Mouse (Mus musculus) layer of hippocampus, adult 18-20 months (tissue): Measurements from ENCODE around the gene Bcas3. TPM values are rescaled to one million over a fixed set of nuclear protein-coding genes. Genes with fewer than 3 reads are reported as not detected.

ENCODE experiments used
- DNase-seq, 2 experiments: peaks; one replicate each; pipeline ENCODE4 v3.0.0; 2022; ENCODE audit warnings: low spot score in 2 of 2
- total RNA-seq, 2 experiments: library from RNA; stranded (reverse); gene quantifications; 2 replicates each; pipeline ENCODE4 v1.2.3; 2021

Bcas3 gene
- total RNA-seq, 2 experiments from 2014 or later, result 70.0 to 78.5 TPM

DNA sequence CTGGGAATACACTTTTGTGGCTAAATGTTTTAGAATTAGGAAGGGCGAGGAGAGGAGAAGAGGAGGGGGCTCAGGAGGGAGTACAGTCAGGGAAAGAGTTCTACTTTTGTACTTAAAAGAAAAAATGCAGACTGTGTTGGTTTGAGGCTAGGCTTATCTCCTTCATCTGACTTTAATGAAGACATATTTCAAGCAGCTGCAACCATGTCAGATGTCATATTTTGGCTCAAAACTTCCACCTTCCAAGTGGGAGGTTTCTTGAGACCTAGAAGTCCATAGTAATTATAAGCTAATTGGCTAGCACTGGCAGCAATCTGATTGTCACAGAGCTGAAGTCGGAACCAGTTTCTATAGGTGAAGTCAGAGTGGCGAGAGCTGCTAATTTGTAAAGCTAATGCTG lies 384.9 kb downstream of the Bcas3 start:
- DNase-seq, result no peak

DNA sequence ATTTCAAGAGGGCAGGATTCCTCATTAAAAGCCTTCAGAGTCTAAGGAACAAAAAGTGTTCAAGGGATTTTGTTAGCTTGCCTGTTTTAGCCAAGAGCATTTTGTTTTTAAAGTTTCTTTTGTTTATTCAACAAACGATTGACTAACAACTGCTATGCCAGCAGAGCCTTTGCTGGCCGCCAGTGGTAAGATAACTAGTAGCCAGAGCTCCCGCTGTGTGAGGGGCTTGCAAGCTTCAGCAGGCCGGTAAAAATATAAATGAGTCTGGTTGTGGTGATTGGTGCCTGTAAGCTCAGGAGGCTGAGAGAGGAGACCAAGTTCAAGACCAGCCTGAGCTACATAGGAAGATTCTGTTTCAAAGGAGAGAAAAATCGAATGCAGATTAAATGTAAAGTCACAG lies 385.6 kb downstream of the Bcas3 start:
- DNase-seq, result no peak

DNA sequence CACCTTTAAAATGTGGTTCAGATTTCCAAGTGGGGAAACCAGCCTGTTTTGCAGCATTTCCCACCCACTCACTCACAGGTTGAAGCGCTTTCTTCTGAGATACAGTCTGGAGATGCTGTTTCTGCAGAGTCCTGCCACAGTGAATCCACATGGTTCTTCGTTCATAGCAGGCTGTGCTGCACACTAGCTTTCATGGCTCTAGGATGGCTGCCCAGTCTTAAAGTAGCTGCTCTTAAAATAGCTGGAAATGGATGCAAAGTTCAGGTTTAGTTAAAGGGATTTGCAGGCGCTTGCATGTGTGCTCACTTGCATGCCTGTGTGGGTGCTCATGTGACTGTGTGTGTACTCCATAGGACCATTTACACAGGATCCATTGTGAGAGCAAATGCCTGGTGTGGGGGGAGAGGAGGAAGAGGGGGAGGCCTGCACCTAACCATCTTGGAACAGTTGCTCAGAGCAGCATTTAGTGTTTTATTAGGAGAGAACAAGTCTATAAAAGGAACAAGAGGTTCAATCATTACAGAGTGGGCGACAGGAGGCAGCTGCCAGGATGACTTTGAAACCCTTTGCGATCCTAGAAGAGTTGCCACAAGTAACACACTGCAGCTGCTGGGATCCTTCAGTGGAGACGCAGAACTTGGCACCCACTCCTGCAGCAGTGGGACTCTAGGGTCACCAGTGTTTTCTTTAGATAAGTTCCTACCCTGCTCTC lies 386.5 kb downstream of the Bcas3 start:
- peak; percentile 7 to 49 for DNase-seq

DNA sequence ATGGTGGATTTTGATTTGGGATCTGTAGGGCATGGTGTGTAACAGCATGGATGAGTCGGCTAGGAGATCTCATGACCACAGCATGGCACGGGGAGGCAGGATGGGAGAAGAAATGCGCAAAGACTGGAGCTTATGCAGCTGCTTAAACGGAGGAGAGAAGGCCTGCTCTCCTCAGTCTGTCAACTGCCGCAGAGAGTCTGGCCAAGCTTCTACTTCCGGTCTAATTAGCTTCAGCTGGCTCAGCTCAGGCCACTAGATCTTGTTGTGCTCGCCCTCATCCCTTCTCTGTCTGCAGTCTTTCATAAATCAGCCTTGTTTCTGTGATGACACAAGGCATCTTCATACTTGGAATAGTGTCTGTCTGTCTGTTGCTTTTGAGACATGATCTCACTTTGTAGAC lies 393.4 kb downstream of the Bcas3 start:
- DNase-seq, result no peak

DNA sequence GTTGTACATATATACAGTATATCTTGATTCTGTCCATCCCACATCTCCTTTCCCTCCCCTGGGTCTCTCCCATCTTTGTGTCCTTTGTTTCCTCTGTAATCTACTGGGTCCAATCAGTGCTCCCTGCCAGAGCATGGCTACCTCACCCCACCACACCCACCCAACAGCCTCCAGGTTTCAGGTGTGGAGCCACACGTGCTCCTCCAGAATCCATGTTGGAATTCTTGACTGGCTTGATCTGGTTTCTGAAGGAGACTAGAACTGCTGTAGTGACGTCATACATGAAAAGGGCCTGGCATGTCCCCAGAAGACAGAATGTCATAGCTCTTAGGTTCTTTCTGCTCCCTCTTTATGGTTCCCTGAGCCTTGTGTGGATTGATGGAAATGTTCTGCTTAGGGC lies 395.9 kb downstream of the Bcas3 start:
- DNase-seq, result no peak

DNA sequence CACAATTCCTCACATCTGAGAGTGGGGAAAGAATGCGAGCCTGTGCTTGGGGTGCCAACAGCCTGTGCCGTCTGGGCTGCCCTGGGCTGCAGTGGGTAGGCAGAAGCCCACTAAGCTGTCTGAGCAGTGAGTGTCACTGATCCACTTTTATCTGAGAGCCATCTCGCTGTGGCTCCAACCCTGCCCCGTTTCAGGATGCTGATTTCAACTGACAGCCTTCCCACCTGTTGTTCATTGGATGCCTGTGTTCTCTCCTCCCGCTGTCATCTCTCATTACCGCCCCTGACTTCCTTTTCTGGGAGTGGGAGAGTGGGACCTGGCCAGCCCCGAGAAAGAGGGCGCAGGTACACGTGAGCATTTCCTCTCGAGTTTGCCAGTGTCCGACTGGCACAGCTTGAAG lies 398.2 kb downstream of the Bcas3 start:
- DNase-seq, result no peak

DNA sequence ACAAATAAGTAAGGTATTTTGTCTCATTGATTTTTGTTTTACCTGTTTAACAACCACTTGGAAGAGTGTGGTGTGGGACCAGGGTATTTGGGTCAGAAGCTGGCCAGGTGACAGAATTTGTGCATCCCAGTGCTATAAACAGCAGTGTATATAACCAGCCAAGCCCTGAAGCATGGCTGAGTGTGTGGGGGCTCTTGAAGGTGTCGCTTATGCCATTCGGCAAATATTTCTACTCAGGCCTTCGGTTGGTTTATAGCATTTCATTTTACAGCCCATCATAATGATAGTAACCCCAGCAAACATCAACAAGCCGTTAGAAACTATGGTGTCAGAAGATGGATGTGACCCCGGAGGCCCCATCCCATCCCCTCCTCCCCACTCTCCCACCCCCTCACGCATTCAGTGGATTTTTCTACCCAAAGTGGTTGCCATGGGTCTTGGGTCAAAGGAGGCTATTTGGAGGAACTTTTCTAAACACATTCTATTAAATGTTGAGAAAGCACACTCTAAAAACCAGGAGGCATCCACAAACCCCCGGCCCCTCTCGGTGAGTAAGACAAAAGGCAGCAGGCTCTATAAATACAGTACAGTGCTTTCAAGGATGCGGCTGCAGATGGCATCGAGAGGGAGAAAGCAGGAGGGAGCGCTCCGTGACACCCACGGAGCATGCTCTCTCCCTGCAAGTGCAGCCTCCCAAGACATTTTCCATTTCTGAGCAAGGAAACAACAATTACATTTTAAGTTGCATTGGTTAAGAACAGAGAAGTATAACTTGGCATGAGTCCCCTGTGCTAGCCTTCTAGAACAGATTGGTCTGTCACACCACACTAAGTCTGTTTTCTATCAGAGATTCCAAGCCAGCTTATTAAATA lies 401.9 kb downstream of the Bcas3 start:
- DNase-seq, result peak; percentile 41 to 61

DNA sequence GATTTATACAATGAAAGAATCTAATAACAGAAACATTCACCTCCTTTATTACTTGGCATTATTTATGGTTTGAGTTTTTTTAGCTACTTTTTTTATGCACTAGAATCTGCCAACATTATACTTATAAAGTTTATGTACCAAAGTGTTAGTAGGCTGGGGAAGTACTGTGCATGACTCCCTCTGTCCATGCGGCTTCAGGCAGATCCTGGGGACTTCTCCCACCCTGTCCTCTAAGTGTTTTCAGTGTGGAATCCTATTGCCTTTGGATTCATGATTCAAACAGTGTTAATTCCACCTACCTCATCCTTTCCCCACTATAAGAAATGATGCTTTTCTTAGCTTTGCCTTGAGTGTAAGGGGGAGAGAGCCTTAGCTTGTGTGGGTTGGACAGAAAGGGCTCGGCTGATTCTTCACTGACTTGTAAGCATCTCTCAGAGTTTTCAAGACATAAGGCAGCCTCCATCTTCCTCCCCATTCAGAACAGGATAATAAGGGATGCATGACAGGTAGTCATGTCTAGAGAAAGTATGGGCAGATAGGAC lies 402.6 kb downstream of the Bcas3 start:
- DNase-seq, result no peak

DNA sequence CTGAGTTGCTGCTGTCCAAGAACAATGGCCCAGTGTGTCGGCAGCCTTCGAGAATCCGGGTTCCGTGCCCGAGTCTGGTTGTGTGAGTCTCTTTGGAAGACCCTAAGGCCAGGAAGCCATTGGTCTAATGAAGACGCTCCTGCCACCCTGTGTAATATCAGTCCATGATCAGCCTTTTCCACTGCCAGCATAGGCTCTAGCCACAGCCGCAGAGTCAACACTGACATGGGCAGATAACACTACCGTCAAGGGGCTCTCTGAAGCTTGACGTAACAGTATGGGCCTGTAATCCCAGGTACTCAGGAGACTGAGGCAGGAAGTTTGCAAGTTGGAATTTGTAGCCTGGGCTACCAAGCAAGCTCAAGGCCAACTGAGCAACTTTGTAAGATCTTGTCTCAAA lies 405.9 kb downstream of the Bcas3 start:
- no peak for DNase-seq

DNA sequence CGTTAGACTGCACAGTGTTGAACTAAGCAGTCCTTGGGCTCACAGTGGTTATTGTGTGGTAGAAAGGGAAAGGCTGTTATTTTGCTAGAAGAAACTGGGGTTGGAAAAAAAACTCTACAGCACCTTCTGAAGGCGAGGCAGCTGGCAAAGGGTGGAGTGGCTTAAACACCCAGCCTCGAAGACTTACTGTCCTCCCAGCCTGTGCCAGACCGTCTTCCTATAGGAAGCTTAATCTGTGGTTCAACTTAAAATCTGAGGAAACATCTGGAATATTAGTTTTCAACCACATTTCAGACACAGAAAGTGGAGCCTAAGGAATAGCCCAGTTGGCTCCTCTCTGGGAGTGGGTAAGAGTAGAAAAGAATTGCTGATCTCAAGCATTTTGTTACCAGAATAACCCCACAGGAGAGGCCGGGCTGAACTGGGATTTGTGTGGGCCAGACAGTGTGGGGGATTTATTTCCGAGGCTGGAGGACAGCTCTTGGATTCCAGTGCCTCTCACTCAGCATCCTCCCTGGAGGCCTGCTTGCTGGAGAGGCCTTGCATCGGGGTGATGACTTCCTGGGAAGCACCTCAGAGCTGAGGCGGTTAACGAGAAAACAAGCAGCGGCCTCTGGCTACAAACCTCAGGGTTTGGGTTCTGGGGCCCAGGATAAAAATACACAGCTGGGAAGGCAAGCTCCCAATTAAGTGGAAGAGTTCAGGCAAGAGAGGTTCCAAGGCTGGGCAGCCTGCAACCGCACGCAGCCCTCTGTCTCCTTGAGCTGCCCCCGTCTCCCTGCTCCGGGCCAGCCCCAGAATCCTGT lies 406.9 kb downstream of the Bcas3 start:
- no peak for DNase-seq

DNA sequence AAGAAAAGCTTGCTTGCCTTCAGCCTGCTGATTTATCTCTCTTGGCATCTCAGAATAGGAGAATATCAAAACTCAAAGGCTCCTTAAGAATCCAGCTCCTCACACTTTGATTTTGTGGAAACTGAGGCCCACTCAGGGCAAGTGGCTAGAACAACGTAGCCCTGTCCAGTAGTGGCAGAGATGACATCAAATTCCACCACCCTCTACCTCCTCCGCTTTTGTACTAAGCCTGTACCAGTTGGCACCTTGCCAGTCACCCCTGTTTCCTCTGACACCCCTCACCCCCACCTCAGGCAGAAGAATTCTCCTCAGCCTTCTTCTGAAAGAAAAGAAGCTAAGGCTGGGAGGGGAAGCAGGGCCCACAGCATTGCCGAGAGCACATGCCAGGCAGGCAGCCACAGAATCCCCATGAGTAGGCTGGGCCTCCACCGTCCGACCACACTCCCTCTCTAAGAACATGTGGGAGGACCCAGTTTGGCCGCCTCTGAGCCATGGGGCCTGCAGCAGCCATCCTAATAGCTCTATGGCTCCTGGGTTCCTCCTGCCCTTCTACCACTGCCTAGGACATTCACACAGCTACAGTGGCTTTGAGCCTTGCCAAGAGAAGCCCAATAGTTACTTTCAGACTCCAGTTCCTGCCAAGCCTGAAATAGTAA lies 407.6 kb downstream of the Bcas3 start:
- peak; percentile 9 to 46 for DNase-seq

DNA sequence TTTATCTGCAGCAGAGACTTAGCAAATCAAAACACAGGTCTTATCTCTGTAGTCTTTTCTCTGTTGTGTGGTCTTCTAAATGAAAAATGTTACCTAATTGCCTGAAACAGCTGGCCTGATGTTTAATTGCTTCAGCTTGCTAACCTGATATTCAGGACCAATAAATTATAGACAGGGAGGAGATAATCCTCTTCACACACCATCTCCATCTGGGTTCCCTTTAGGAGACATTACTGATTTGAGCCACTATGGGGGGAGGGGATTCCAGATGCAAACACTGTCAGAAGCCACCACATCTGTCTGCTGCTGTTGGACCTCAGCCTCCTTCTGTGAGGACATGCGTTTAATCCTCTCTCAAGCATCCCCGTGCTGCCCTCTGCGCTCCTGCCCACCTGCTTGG lies 408.2 kb downstream of the Bcas3 start:
- DNase-seq, result no peak

DNA sequence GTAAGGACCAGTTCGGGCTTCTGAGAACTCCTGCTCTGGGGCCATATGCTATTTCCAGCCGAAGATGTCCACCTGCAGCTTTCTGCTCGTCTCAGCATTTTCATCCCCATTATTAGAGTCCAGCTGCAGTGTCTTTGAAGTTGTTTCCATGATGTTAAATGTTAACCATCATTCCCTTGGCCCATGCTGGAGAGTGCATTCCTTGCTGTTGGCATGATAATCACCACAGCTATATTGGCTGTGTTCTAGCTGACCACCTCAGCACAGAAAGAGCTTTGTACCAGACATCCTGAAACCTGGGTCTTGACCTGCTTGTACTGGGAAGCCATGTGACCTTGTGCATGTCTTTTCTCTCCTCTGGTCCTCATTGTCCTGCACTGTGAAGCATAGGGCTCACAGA lies 410.7 kb downstream of the Bcas3 start:
- no peak for DNase-seq

DNA sequence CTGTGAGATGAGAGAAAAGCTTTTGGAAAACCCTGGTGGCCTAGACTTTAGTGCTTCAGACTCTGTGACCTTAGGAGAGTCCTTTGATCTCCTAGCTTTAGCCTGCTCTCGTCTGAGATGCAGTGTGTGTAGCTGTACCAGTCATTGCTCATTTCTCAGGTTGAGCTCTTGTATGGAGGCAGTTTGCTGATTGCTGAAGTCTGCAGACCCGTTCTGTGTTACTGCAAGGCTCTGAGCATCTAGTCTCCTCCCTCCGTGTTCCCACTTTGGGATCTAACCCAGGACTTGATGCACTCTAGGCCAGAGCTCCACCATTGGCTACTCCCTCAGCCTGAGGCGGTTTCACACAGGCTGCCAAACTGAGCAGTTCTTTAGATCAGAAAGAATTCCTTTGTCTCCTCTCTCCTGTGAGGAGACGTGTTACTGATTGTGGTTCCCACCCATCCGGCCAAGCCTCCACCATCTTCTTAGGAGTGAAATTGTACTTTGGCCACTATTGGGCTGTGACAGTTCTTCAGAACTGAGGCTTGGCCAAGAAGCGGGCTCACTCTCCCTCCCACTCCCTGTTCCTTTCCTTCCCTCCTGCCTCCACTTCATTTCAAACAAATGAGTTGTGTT lies 413.2 kb downstream of the Bcas3 start:
- peak in 1 of 2 experiments; percentile 24 for DNase-seq

DNA sequence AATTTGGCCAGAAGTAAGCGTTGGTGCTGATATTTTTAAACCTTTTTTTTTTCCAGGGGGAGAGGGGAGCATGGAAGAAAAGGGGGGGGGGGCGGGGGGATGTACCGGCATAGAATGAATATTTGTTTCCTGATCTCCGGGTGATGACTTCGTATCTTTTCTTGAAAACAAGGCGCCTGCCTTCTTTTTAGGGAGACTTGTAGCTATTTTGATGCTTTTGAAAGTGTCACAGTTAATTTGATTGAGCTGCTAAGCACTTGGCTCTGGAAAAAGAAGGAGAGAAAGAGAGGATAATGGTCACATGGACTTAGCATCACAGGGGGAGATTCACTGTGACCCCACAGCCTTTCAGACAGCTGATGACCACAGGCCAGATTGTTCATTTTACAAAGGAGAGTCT lies 413.8 kb downstream of the Bcas3 start:
- DNase-seq, result no peak

DNA sequence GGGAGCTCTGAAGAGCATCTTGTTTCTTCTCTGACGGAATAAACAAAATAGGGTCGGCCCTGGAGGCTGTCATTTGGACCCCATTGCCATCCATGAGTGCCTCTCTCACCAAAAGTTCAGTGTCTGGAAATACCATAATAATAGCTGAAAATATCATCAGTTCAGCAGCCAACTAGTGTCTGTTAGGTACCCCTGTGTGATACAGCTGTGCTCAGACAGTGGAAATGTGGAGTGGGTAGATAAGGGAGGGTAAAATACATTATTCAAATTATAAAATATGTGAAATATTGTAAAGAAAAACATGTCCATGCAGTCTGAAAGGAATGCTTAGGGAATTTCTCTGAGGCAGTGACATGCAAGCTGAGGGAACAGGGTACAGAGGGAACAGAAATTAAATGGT lies 416.8 kb downstream of the Bcas3 start:
- no peak for DNase-seq

DNA sequence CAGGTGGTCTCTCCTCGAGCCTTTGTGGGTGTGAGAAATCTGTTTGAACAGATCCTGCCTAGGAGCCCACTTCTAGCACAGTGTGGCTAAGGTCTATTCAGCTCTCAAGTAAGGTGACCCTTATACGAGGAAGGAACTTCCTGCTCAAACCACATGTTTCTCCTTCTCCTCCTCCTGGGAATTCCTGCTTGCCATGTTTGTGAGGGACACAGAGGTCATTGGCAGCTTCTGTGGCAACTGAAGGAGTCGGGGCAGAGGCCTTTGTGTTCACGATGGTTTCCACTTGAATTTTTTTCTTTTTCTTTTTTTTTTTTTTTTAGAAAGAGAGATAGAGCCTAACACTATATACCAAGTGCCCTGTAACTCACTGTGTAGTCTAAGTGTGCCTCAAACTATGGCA lies 420.4 kb downstream of the Bcas3 start:
- no peak for DNase-seq

DNA sequence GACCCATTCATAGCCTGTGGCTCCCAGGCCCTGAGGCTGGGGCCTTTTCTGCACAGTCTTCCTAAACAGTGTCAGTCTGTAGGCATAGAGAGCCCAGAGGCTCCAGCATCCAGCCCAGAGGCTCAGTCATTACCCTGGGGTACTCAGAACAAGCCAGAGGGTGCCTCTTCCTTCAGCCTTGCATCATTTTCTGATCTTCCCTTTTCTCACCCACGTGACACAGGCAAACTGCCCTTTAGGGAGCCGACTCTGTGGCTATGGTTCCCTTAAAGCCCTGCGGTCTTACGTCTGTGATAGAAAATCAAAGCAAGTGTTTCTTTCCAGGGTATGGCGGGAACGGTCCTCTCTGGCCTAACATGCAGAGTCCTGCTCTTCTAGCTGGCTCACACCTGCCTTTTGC lies 421.7 kb downstream of the Bcas3 start:
- DNase-seq, result no peak

DNA sequence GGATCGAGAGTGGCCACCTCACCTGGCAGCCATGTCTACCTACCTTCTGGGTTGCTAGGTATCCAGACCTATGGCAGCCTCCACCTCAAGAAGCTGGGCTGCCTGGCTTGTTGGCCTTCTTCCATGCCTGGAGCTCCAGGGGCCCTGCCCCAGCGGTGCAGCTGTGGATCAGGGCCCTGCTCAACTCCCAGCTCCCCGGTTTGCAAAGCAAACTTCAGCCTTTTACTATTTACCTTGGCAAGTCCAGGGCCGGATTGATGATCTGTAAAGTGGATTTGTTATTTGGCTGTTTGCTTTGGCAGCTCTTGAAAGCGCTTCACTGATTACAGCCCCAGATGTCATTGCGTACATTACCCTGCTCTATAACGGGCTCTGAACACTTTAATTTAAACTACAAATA lies 422.5 kb downstream of the Bcas3 start:
- no peak for DNase-seq

DNA sequence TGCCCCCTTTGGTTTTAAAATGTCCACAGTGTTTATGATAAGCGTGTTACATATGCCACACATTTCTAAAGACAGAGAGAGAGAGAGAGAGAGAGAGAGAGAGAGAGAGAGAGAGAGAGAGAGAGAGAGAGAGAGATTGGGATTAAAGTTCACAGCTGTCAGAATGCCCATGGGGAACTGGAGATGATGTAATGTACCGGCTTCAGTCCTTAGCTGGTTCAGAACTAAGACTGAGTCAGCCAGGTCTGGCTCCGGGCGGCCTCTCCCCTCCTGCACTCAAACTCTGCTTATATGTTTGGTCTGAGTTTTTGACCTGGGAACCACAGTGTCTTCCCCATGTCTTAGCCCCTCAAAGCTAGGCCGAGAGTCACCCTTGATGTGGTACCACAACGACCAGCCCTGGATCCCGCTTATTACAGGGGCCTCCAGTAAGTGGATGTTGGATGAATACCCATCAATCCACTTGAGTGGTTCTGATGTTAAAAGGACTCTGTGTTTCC lies 423.9 kb downstream of the Bcas3 start:
- DNase-seq, result no peak
